Mouse (Mus musculus): ENCODE measurements around the gene Pphln1.
"Not testable (repeated sequence)": the region's sequence is repeated elsewhere in the genome, so short reads cannot be mapped to it uniquely, and the experiment has no call there.

- not testable (repeated sequence) for TF ChIP-seq CTCF, EP300 (IDR thresholded peaks at IDR 0.05; ENCODE audit: low read depth)
Measured at GRCm38 (mm10) chr15:93372525-93373119, 25.5 kb upstream of the Pphln1 start.
